Mouse (Mus musculus) layer of hippocampus, adult 11-12 months (tissue): ENCODE measurements around the gene Ctrb1.
A peak's percentile ranks its signal among the peaks of the same experiment; 100 is the strongest.

Experiments
- DNase-seq: peaks from one replicate; pipeline ENCODE4 v3.0.0; 2022; ENCODE audit warnings: low spot score

Gene Ctrb1

DNA sequence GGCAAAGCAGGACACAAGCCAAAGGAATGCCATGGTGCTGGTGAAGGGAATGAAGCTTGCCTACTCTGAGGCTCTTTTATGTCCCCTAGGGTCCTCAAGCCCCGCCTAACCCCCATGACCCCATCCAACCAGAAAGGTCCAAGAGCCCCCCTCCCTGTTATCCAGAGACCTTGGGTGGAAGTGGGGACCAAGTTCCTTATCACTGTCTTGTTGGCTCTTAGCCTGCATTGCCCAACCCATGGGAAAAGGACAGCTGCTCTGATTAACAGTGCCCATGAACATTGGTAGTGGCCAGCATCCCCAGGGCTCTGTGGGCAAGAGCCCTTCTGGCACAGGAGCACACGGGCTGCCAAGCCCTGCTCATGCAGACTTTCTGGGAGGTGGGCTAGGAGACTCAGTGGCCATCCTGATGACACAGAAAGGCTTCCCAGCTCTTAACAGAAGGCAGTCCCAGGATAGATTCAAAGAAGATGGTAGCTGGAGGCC lies at the start of gene Ctrb1:
Gene Ctrb1, minus strand, starts transcription at position 51 of the 486 bp plus-strand sequence.
- DNase-seq: no peak

DNA sequence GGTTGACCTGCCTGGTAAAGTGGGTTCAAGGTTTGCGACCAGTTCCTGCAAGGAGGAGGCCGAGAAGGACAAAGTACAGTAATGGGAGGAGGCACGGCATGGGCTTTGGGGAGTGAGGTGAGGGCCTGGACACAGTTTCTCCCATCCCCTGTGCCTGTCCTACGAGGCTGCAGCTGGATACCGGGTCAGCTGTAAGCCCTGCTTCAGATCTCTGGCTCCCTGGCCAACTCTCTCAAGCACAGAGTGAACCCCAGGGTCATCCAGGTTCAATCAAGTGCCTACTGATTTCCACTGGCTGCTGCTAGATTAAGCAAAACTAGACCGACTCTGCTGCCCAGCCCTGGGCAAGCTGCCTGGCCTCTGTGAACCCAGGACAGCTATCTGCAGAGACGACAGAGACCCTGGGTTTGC lies 49.5 kb upstream of the Ctrb1 start:
- DNase-seq: no peak

DNA sequence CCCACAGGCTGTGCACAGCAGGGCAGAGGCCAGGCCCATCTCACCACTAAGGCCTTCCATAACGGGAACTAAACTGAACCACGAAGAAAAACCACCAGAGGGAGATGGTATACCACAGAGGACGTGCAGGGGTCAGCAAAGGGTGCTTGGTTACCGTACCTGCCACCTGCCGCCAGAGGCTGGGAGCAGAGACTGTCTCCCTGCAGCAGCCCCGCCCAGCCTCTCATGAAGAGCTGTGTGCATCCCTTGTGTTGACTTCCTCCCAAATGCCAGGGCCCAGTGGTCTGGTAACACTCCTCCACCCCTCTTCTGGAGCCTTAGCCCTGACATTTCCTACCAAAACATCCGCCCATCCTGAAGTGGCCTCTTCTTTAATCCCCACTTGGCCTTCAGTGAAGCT lies 48.8 kb upstream of the Ctrb1 start:
- DNase-seq: no peak

DNA sequence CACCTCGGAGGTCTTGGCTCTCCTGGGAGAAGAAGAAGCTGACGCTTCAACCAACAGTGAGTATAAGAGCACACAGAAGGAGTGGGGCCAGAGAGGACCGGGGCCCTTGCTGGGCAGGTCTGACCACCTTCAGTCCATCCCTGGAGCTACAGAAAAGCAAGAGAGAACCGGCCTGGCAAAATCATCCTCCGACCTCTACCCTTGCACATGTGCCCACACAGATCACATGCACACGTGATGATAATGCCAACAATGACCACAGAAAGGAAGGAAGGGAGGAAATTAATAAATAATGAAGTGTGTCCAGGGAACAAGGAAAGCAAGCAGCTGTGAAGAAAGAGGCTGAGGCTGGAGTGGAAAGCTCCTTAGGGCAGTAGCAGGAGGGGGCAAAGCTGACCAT lies 48.1 kb upstream of the Ctrb1 start:
- no peak for DNase-seq

DNA sequence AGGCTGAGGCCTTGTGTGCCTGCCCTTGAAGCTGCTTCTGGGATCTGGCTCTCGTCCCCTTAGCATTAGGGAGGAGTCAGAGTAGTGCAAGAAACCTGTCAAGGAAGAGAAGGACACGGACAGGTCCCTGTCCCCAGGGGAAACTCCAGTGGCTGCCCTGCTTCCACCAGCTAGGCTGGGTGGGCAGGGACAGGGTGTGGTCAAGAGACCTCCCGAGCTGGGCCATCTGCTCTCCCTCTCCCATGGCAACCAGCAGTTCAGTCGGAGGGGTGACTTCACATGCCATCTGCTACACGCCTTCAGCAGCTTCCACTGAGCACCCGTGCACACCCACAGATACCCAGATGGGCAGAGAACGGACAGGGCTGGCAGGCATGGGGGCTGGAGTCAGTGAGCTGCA lies 45.5 kb upstream of the Ctrb1 start:
- DNase-seq: peak; percentile 69

DNA sequence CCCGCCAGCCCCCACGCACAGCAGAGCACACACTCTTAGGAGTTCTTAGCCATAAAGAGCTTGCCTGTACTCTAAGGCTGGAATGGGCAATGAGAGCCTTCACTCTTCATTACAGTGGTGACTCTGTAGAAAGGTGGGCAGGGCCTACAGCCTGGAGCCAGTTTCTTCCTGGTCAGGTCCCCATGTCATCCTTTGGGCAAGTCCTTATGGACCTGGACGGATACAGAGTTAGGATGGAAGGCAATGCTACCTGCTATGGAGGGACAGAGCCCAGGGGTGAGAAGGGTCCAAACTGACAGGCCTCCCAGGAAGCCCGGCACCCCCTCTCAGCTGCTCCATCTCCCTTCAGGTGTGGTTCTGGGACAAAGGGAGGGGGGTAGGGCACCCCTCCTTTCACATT lies 45.0 kb upstream of the Ctrb1 start:
- no peak for DNase-seq

DNA sequence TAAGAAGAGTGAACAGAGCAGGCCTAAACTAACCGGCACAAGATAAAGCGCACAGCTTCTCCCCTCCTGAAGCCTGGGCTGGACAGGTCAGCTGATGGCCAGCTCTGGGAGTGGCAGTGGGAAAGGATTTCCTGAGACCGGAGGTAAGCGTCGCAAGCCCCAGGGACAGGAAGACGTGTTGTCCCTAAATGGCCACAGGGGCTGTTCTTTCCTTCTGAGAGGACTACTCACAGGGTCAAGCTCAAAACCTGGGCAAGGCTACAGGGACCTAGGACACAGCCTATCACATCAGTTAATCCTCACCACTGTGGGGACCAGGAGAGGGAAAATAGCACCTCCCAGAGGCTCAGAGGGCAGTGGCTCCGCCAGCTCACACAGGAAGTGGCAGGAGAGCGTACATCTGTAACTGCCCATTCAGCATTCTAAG lies 44.5 kb upstream of the Ctrb1 start:
- DNase-seq: no peak

DNA sequence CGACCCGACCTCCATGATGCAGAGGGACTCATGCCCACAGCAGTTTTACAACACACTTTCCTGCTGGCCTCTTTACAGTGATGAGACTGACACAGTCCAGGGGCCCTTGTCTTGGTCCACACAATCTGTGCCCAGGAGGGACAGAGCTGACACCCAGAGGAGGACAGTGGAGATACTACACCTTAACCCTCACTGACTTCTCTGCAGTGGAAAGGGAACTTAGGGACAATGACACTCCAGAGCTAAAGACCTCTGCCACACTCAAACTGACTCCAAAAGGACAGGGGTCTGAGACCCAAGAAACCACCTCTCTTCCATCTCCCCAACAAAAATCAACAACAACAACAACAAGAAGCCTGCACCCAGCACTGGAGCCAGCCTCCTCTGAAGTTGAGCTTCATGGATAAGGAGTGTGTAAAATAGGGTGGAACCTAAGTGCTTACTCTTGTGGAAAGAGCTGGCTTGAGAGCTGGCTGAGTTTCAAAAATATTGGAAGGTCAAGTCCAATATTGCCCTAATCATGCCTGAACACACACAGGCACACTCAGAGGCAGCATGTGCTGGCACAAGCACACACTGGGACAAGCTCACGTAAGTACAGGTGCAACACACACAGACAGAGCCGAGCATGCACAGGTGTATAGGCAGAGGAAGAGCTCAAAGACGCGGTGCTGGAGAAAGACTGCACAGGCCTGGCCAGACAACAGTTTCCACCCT lies 43.6 kb upstream of the Ctrb1 start:
- DNase-seq: no peak

DNA sequence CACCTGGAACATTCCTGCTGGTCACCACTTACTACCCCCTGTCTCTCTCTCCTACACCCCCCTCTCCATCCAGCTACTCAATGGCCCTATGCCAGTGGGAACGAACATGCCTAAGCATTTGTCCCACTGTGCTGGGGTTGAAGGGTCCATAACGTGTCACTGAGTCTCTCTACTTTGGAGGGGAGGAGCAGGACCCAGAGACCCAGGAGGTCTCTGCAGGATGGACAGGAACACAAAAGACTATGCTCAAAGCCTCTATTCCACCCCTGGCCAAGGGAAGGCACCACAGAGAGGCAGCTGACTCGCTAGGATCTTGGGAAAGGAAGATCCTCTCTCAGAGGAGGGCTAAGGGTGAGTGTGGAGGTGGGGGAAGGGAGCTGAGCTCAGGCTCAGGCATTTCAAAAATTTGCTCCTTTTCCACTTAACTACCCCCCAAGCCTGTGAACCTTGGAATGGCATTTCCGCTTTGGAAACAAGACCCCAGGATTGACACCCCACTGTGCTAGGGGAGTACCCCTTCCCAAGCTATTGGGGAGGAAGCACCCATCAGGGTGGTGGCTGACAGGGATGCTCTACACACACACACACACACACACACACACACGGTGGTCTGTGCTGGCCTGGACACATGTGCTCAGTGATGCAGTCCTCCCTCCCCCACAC lies 42.9 kb upstream of the Ctrb1 start:
- DNase-seq: no peak

DNA sequence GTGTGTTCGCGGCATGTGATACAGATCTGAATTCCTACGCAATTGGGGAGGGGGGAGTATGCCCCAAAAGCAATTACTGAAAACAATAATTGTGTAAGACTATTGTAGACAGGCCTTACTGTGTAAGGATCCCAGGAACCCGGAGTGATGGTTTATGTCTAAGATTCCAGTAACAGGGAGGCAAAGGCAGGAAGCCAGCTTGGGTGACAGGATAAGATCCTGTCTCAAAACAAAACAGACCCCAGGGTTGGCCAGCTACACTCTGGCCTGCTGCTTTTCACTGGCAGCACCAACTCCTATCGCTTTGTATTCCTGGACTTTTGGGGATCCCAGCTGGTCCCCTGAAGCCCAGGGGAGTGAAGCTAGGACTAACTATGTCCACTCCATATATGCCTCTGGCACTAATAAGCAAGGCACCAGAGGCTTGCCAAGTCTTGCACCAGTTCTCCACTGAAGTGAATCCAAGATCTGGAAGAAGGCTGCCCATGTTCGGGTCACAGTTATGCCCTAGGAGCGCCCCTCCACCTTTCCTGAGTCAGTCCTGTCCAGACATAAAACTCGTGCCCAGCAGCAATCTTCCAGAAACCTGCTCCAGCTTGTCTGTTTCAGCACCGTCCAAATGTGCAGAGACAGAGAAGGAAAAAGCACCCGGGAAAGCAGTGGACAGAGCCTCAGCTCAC lies 41.7 kb upstream of the Ctrb1 start:
- no peak for DNase-seq

DNA sequence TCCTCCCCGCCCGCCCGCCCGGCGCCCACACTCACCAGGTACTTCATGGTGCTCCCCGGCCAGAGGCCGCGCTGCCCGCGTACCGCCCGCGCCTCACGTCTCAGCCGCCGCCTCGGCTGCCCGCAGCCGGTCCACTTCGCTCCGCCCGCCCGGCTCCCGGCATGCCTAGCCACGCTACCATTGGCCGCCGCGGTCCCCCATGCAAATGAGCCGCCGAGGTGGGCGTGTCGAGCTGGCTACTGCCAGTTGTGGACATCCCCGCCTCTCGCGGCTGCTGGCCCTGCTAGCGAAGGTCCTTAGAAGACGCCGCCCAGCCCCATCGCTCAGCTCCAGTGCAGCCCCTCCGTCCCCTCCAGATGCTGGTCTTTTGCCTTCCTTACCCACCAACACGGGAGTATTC lies 41.2 kb upstream of the Ctrb1 start:
- peak; percentile 96 for DNase-seq

DNA sequence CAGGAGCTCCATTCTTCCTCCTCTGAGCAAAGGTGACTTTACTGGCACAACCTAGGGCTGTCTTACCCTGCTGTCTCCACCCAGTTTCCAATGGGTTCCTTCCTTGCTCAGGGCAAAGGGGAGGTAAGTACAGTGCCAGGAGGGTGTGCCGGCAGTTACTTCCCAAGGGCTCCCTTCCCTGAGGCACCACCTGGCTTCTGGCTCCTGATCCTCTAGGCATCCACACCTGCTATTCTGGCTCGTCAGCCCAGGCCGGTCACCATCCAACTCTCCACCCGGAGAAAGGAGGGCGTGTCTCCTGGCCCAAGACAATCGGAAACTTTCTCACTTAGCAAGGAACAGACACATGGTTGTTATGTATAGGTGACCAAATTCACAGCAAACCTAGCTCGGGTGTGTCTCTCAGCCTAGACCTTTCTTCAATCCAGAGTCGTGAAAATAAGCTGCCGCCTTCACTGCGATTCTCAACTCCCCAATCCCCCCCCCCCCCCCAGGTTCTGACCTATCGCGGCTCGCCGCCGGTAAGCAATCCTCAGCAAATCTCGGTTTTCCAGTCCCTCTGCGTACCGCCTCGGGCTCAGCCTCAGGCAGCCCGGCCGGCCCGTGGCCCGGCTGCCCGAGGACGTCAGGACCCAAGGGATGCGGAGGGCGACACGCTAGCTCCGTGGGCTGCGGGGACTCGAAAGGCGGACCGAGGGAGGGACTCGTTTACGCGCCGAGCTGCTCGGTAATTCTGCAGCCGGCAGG lies 40.6 kb upstream of the Ctrb1 start:
- peak; percentile 10 for DNase-seq

DNA sequence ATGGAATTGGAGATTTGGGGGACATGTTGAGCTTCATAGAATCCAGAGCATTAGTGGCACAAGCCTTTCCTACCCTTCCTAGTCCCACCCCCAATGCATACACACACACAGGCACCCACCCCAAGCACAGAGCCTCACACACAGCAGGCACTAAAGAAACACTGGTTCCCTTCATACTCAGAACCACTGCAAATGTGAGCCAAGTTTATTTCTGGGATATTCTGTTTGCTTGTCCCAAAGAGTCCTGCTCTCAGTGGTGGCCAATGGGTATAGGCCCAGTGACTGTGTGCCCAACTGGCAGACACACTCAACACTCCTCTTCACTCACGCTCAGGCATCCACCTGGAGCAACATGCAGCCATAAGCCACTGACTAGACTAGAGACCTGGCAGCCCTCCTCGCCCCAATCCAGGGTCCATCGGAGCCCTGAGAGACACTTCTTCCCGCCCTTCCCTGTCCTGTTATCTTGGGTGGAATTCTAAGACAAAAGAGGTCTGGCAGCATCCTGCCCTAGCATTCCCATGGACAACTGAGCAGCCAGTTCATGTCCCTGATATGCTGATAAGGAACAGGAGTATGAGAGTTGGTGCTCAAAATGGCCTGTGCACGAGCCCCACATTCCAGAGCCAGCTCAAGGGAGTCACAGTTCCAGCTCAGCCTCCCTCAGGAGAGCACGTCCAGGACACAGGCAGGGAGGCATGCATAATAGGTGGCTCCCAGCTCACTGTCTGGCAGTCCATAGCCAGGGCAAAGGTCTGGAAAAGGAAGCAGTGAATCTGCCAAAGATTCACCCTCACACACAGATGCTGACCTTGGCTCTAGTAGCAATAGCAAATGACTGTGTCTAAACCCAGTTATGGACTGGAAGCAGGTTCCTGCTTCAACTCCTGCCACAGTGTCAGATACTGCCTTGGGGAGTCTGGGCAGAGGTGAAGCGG lies 38.7 kb upstream of the Ctrb1 start:
- no peak for DNase-seq

DNA sequence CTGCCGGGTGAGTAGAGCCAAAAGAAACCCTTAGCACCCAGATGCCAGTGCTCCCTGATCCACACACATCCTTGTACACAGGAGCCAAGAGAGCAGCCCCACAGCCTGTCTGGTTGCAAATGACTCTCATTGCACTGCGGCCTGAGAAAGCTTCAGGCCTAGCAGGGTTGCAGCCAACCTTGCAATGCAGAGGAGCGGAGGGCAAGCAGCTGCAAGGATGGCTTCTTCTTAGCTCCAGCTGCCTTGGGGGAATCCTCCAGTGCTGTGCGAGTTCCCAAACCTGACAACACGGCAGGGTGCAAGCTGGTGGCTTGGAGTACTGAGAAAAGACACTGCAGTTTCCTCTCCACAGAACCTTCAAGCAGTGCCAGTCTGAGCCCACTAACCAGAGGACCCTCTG lies 37.7 kb upstream of the Ctrb1 start:
- DNase-seq: no peak

DNA sequence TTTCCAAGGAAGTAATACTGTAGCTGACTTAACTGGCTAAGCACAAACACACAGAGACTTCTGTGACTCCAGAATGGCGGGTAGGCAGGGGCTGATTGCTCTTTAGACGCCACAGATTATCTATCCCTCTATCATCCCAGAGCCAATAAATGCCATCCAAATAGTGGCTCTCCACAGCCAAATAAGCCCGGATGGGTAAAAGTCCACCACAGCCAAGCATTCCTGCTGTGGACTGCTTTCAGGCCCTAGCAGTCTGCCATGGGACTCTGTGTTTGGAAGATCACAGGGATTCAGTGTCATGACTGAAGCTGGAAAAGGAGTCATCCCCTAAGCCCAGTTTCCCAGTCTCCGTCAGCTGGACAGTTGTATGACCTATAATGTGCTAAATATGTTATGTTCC lies 36.7 kb upstream of the Ctrb1 start:
- DNase-seq: no peak

DNA sequence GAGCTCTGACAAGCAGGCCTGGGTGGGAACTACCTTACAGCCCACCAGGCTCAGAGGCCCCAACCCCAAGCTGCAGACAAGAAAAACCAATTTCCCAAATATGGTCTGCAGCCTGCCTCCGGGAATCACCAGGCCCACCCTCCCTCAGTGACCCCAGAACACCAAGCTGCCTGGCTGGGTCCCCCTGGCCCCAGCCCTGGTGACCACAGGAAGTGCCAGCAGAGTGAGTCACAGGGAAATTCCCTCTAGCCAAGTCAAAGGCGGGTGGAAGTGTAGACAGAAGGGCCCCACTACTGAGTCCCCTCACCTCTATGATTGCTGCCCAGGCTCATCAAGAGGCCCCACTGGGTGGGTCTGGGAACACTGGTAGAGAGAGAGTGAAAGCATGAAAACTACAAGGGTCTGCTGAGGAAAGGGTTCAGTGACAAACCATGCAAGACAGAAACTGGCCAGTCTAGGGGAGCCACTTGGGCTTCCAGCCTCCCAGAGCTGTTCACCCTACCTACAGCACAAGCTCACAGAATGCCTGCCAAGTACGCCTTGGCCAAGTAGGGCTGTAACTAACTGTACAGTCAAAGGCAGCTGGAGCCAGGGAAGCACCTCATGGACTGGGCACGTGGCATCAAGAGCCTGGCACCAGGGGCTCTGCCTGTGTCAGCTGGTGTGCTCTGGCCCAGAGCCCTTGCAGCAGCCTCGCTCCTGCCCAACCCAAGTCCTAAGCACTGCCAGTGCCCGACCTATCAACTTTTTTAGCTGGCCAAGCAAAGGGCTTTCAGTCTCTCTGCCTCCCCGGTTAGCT lies 35.5 kb upstream of the Ctrb1 start:
- DNase-seq: peak; percentile 87

DNA sequence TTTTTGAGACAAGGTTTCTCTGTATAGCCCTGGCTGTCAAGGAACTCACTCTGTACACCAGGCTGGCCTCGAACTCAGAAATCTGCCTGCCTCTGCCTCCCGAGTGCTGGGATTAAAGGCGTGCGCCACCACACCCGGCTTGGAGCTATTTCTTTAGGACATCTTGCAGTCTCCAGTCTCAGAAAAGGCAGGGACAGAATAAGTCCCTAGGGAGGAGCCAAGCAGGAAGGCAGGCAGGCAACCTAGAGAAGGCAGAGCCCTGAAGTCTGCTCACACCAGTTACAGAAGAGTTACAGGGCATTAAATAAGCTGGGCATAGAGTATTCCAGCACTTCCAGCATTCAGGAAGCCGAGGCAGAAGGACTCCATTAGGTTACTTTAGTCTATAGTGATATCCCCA lies 34.5 kb upstream of the Ctrb1 start:
- DNase-seq: no peak

DNA sequence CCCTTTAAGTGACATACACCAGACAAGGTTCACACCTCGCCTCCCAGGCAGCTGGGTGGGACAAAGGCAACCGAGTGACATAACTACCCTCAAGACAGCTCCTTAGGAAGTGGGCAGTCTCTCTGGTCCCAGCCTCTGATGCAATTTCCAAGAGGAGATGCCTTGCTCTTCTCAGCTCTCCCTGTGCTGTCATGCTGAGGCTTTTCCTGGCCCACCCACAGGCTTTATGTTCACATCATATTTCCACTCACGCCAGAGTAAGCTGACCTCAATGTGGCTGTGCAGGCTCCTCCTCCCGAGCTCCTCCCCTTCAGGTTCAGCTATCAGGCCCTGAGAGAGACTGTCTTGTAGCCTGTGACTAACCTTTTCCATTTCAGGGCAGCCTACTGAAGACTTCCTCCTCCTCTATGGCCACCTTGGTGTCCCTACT lies 29.3 kb upstream of the Ctrb1 start:
- no peak for DNase-seq

DNA sequence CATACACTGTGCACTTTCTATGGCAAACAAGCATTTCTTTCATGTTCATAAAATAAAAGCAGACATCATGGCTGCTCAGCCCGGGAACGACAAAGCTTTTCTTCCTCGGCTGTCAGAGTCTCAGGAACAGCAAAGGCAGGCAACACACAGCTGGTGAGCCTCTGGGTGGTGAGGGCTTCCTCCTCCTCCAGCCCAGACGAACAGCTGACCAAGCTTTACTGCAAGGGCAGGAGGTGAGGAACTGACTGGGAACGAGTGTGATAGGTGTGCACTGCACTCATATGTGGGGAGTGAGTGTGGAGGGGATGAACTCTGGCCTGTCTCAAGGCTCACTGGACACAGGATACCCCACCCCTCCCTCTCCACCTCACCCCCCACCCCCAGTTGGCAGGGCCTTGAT lies 28.1 kb upstream of the Ctrb1 start:
- no peak for DNase-seq

DNA sequence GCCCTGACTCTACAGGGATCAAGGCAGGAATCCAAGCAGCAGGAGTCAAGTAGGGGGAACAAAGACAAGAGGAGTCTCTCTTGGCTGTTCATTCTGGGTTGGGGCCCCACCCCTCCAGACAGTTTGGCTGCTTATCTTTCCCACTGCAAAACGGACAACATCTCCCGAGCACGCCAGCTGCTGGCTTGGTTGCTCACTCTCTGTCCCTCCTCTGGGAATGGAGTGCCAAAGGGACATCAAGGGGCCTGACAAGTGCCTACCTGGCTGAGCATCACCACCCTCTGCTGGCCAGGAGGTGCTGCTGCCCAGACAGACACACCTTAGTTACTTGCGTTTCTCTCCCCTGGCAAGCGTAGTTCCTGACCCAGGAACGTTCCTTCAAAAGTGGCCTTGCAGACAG lies 27.1 kb upstream of the Ctrb1 start:
- no peak for DNase-seq

DNA sequence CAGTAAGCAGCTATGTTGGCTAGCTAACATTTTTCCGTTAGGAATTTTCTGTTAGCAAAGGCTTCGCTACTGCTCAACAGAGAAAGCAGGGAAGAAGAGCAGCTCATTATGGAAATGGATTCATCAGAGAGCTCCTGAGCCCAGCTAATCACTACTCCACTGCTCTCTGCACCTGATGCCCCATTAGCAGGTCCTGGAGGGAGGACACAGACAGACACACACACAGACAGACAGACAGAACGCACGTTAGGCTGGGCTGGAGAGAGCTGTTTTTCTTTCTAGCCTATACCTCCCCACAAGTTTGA lies 26.6 kb upstream of the Ctrb1 start:
- DNase-seq: no peak
